12 mouse cellular contexts compared by ENCODE assay signal in the genomic region with DNA sequence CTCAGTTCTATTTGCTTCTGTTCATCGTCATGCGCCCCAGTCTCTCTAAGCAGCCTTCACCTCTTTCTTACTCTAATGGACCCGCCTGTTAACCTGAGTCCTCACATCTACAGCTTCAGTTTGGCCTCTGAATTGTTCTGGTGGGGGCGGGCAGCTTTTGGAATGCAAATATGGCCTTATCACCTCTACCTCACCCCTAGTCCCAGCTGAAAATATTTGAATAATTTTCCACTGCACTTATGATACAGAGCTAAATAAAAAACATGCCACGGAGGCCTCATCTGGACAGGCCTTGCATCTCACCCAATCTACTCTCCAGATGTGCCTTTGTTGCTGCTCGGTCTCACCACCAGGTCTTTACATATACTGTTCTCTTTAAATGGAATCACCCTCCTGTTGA.
"Had no signal": no experiment of that assay in that cellular context is flagged by ENCODE, and none has a peak within 500 bp of the region (broad histone marks: within the 10 kb centered on the region; RNA-seq: fewer than 3 reads in every experiment).

No protein-coding gene starts in this region.

- H3K27ac ChIP-seq: layer of hippocampus, adult 2 months; limb, embryonic 13.5 days; liver, embryonic 15.5 days; lung, embryonic 15.5 days; midbrain, embryonic 15.5 days; neural tube, embryonic 12.5 days; stomach, postnatal 0 days had no signal

- H3K4me3 ChIP-seq: layer of hippocampus, adult 2 months; limb, embryonic 13.5 days; liver, embryonic 15.5 days; lung, embryonic 15.5 days; midbrain, embryonic 15.5 days; neural tube, embryonic 12.5 days had no signal

- H3K9ac ChIP-seq: limb, embryonic 13.5 days; liver, embryonic 15.5 days; lung, embryonic 15.5 days; midbrain, embryonic 15.5 days; neural tube, embryonic 12.5 days had no signal

- DNase-seq: kidney, adult 18-20 months; kidney, postnatal 10 days; kidney, postnatal 4 days; thymus, postnatal 4 days had no signal

- H3K9me3 ChIP-seq: limb, embryonic 13.5 days; liver, embryonic 15.5 days; lung, embryonic 15.5 days; midbrain, embryonic 15.5 days; neural tube, embryonic 12.5 days had no signal

- H3K36me3 ChIP-seq: limb, embryonic 13.5 days; liver, embryonic 15.5 days; lung, embryonic 15.5 days; midbrain, embryonic 15.5 days; neural tube, embryonic 12.5 days had no signal

- H3K27me3 ChIP-seq: limb, embryonic 13.5 days; liver, embryonic 15.5 days; lung, embryonic 15.5 days; midbrain, embryonic 15.5 days; neural tube, embryonic 12.5 days had no signal

- H3K4me2 ChIP-seq: limb, embryonic 13.5 days; liver, embryonic 11.5 days; liver, embryonic 15.5 days; lung, embryonic 15.5 days; midbrain, embryonic 15.5 days; neural tube, embryonic 12.5 days had no signal

- H3K4me1 ChIP-seq: limb, embryonic 13.5 days; liver, embryonic 15.5 days; midbrain, embryonic 15.5 days; neural tube, embryonic 12.5 days had no signal

- ATAC-seq: midbrain, embryonic 15.5 days had no signal
